Mouse (Mus musculus) midbrain, postnatal 0 days (tissue): Measurements from ENCODE around the gene Txndc5. TPM values are rescaled to one million over a fixed set of nuclear protein-coding genes. Genes with fewer than 3 reads are reported as not detected.

Source experiments
- ATAC-seq: fragments of 200-750 bp; cut with Nextera tagmentation; 2 replicates; pipeline ENCODE4 v1.8.0; 2017; ENCODE audit warnings: moderate number of reproducible peaks, mild to moderate bottlenecking, moderate TSS enrichment, moderate library complexity; ENCODE audit not compliant: low FRiP score
- DNase-seq: peaks from one replicate; pipeline ENCODE4 v3.0.0-alpha.2; 2015; ENCODE audit warnings: low spot score
- H3K27ac ChIP-seq: fragments of 300-500 bp; sonication (generic); 2 replicates; pipeline ENCODE4 v1.5.1; 2014; ENCODE audit warnings: low read depth, mild to moderate bottlenecking, low read length, mixed read lengths
- H3K27me3 ChIP-seq: fragments of 300-500 bp; sonication (generic); 2 replicates; pipeline ENCODE4 v1.6.1; 2014; ENCODE audit warnings: low read length, control low read depth, mixed read lengths; ENCODE audit not compliant: insufficient read depth
- H3K36me3 ChIP-seq: fragments of 300-500 bp; sonication (generic); 2 replicates; pipeline ENCODE4 v1.6.1; 2014; ENCODE audit warnings: low read length, control low read depth, mixed read lengths; ENCODE audit not compliant: insufficient read depth
- H3K4me1 ChIP-seq: fragments of 300-500 bp; sonication (generic); 2 replicates; pipeline ENCODE4 v1.6.1; 2014; ENCODE audit warnings: mild to moderate bottlenecking, control low read depth, antibody characterized with exemption, low read length, mixed read lengths; ENCODE audit not compliant: insufficient read depth
- H3K4me2 ChIP-seq: fragments of 300-500 bp; sonication (generic); 2 replicates; pipeline ENCODE4 v1.6.1; 2014; ENCODE audit warnings: low read depth, mild to moderate bottlenecking, low read length, mixed read lengths; ENCODE audit not compliant: poor library complexity, severe bottlenecking
- H3K4me3 ChIP-seq: fragments of 300-500 bp; sonication (generic); 2 replicates; pipeline ENCODE4 v1.5.1; 2014; ENCODE audit warnings: low read depth, mild to moderate bottlenecking, low read length, moderate library complexity
- H3K9ac ChIP-seq: fragments of 300-500 bp; sonication (generic); replicated peaks from 2 replicates; pipeline ENCODE4 v1.6.1; 2014; ENCODE audit warnings: mild to moderate bottlenecking, low read length, moderate library complexity, mixed read lengths; ENCODE audit not compliant: poor library complexity, severe bottlenecking
- H3K9me3 ChIP-seq: fragments of 300-500 bp; sonication (generic); 2 replicates; pipeline ENCODE4 v1.6.1; 2016; ENCODE audit warnings: low read length, control low read depth
- CTCF ChIP-seq: IDR thresholded peaks from 2 replicates; pipeline ENCODE4 v1.5.1; 2016; ENCODE audit warnings: antibody characterized with exemption, mild to moderate bottlenecking
- whole genome bisulfite sequencing: fragments of 180-500 bp; shearing (Covaris S2); extraction: QIAGEN DNeasy Blood & Tissue Kit; methylation state at CpG from one replicate; pipeline ENCODE4 v1.1.7; 2014; 5-methylcytosine and 5-hydroxymethylcytosine counted together
- polyA plus RNA-seq: library from polyadenylated mRNA; unstranded; fragments of >200 nt; fragmentation: Nextera tagmentation; extraction: Ambion mirVana; gene quantifications from 2 replicates; pipeline ENCODE4 v1.2.1, GENCODE M21; 2015
- total RNA-seq: library from RNA; depleted of rRNA; stranded (reverse); fragments of >200 nt; gene quantifications from 2 replicates; pipeline ENCODE4 v1.2.3, GENCODE M21; 2014; rRNA removed

Gene Txndc5
- total and polyA plus RNA-seq, 2 experiments from 2014 or later = 80.7 to 92.6 TPM

- ATAC-seq = no peak
- Histone ChIP-seq H3K4me3 (no peak overlapping the region), H3K27ac (no peak overlapping the region), H3K4me2 (no peak overlapping the region), H3K36me3 (no peaks in the 10 kb centered on the region), H3K27me3 (no peaks in the 10 kb centered on the region), H3K4me1 (no peaks in the 10 kb centered on the region; the same call in 1 of the 2 replicates), H3K9me3 (no peaks in the 10 kb centered on the region), H3K9ac (no peak overlapping the region)
- TF ChIP-seq CTCF = no peak
- WGBS = 93% methylated on average over 6 of the region's 6 CpGs
- DNase-seq = no peak
Measured at GRCm38 (mm10) chr13:38473497-38473896, 55.1 kb downstream of the Txndc5 start.

GRCm38 (mm10) chr13:38472636-38473035 is 56.0 kb downstream of the Txndc5 start:
- Histone ChIP-seq H3K9me3 (no peaks in the 10 kb centered on the region), H3K4me1 (no peaks in the 10 kb centered on the region; the same call in 1 of the 2 replicates), H3K27ac (no peak overlapping the region), H3K4me3 (no peak overlapping the region), H3K9ac (no peak overlapping the region), H3K36me3 (no peaks in the 10 kb centered on the region), H3K27me3 (no peaks in the 10 kb centered on the region), H3K4me2 (no peak overlapping the region)
- DNase-seq (peak; percentile 20), ATAC-seq (no peak)
- TF ChIP-seq CTCF = no peak
- 82% methylated on average over 4 of the region's 4 CpGs for WGBS

- Histone ChIP-seq H3K4me2 (no peak overlapping the region), H3K4me1 (no peaks in the 10 kb centered on the region)
- no peak for ATAC-seq
Measured at GRCm38 (mm10) chr13:38470882-38471281, 57.7 kb downstream of the Txndc5 start.

DNA sequence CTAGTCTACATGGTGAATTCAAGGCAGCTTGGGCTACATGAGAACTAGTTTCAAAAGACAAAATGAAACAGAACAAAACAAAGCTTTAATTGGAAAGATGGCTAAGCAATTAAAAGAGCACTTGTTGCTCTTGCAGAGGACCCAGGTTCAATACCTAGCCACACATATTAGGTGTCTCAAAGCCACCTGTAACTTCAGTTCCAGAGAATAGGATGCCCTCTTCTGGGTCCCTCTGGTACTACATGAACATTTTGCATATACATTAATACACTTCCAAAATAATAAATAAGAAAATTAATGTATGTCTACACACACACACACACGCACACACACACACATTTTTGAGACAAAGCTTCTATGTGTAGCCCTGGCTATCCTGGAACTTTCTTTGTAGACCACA is 65.2 kb downstream of the Txndc5 start:
- no peak overlapping the region for H3K4me3 ChIP-seq
- WGBS = 80% methylated on average over 1 of the region's 1 CpGs
- no peaks in the 10 kb centered on the region for H3K4me1 ChIP-seq
- H3K27me3 ChIP-seq = no peaks in the 10 kb centered on the region
- TF ChIP-seq CTCF = 0 out of 2 replicates have a peak, but pooled peaks have one; percentile 12
- H3K27ac ChIP-seq = no peak overlapping the region
- ATAC-seq (no peak), DNase-seq (no peak)
- no peak overlapping the region for H3K9ac ChIP-seq
- H3K36me3 ChIP-seq = no peaks in the 10 kb centered on the region
- H3K4me2 ChIP-seq = no peak overlapping the region
- no peaks in the 10 kb centered on the region for H3K9me3 ChIP-seq

More at GRCm38 (mm10) chr13:38470882-38471281, 57.7 kb downstream of the Txndc5 start:
- no peaks in the 10 kb centered on the region for H3K36me3 ChIP-seq
- H3K27me3 ChIP-seq = no peaks in the 10 kb centered on the region
- H3K4me3 ChIP-seq = no peak overlapping the region
- DNase-seq = no peak
- no peaks in the 10 kb centered on the region for H3K9me3 ChIP-seq
- no peak for TF ChIP-seq CTCF
- no peak overlapping the region for H3K9ac ChIP-seq
- 89% methylated on average over 5 of the region's 5 CpGs for WGBS
- no peak overlapping the region for H3K27ac ChIP-seq

DNA sequence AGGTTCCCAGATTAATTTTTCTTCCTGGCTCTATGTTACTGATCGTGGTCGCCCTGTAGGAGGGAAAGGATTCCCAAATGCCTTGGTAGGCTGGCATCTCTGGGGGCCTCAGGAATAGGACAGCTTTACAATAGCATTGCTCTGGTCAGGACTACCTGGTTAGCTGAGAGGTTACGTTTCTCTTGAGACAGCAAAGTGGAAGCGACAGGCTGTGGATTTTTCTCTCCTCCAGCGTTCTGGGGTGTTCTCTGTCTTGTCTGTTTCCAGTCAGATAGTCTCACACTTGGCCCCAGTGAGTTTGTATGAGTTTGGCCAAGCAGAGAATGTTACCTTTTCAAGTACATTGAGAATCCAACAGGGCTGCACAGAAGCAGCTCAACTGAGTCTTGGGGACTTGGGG is 77.2 kb downstream of the Txndc5 start:
- Histone ChIP-seq H3K9me3 (no peaks in the 10 kb centered on the region), H3K4me2 (no peak overlapping the region), H3K4me3 (no peak overlapping the region), H3K27me3 (no peaks in the 10 kb centered on the region), H3K36me3 (no peaks in the 10 kb centered on the region), H3K27ac (no peak overlapping the region), H3K9ac (no peak overlapping the region), H3K4me1 (no peaks in the 10 kb centered on the region)
- TF ChIP-seq CTCF = no peak
- WGBS = 56% methylated on average over 5 of the region's 5 CpGs
- ATAC-seq (no peak), DNase-seq (no peak)

Other genes with a start within 250 kb of the Txndc5 start
- 14.5 and 25.9 TPM in 2 replicates for gene Bmp6, start 183.7 kb downstream of the Txndc5 start, total RNA-seq
- gene Bmp6, start 183.7 kb downstream of the Txndc5 start, polyA plus RNA-seq = 3.6 and 4.0 TPM in 2 replicates
- gene Bloc1s5, start 106.3 kb upstream of the Txndc5 start, total RNA-seq = 8.9 and 20.6 TPM in 2 replicates
- gene Bloc1s5, start 106.3 kb upstream of the Txndc5 start, polyA plus RNA-seq = 18.6 and 23.9 TPM in 2 replicates
- 32.2 and 40.6 TPM in 2 replicates for gene Eef1e1, start 130.2 kb upstream of the Txndc5 start, total RNA-seq
- gene Eef1e1, start 130.2 kb upstream of the Txndc5 start, polyA plus RNA-seq = 108 and 118 TPM in 2 replicates